Mouse (Mus musculus): ENCODE data around the gene Ttc7b.

GRCm38 (mm10) chr12:100280972-100281794, 239.4 kb downstream of the Ttc7b start:
- TF ChIP-seq CTCF (IDR thresholded peaks at IDR 0.05 in 2 of 3, conservative IDR thresholded peaks at IDR 0.05 in 1 of 3; ENCODE audit: control insufficient read depth in 1 of 3, insufficient read depth in 1 of 3, low read depth in 2 of 3, low read length in 3 of 3, poor library complexity in 1 of 3, severe bottlenecking in 1 of 3) = no peak
- TF ChIP-seq NRF1 (IDR thresholded peaks at IDR 0.05; ENCODE audit: insufficient read depth, low read depth, low read length, poor library complexity, severe bottlenecking) = no peak
